Mouse (Mus musculus): ENCODE measurements at regions not wholly inside any gene's neighbourhood (a gene's known extent, or its start where the extent isn't known, plus 50 kb on each side); places are given as distances from the start of the nearest gene placed in this dataset.

DNA sequence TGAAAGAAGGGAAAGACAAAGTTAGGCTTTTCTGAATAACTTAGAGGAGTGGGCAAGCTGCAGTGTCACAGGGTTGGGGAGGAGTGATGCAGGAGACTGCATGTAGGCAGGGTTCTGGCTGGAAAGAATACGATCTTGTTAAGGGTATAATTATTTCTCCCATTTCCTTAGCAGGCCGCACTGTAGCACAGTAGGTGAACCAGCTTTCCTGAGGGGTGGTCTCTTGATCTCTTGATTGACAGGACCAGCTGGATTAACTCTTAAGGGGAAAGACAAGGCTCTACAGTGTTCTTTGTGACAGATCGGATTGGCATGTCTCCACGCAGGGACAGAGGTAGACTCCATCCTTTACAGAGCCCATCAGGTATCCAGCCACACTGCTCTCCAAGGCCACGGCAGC is 54.5 kb upstream of the Meis1 start:
- DNase-seq (ENCODE audit: low spot score in 2 of 2): no peak

DNA sequence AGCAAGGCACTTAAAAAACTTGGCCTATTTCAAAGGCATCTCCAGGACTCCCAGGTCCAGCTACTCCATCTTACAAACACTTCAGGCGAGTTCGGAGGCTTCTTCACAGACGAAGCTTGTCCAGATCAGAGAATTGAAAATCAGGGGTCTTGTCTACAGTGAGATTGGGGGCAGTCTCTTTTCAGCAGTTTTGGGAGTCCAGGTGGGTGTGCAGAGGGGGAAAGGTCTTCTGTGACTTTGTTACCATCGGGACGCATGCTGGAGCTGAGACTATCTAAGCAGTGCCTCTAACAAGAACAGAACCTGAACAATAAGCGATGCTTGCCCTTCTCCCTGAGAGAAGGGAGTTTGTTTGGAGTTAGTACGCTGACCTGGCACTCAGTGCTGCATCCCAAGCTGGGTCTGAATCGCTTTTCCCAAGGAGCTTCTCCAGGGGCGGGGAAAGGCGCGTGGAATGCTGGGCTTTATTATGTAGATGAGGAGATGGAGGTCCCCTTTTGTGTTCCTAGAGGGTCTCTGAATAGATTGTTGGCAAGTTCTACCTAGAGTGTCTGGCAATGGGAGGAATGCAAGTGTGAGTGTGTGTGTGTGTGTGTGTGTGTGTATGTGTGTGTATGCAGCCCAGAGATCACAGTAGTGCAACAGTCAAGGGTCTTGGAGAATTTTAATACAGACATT is 55.2 kb upstream of the Meis1 start:
- no peak for DNase-seq (ENCODE audit: low spot score in 2 of 2)

DNA sequence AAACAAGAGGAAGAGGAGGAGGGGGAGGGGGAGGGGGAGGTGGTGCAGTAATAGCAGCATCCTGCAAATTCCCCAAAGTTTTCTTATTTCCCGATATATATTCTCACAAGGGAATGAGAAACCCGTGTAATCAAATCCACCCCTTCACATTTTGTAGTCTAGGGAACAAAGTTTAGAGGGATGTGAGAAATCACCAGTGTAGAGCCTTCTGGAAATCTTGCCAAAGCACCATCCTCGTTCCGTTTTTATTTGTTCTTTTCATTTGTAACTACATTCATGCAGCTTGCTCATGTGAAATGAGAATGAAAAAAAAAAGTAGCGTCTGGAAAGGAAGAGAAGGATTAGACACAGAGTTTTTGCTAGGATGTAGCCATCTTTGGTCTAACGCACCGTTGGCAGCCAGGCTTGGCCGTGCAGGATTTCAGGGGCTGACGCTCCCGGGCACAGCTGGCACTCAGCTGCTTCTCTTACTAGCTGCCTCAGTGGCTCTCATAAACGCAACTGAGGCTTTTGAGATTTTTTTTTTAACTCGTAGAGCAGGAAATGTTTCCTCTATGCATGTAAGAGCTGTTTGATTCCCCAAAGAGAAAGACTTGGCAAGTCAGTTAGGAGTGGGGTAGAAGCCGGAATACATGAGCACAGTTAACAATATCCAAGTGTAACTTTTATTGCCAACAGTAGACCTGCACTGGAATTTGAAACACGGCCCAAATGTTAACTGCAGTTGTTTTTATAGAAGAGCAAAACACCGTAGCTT is 72.5 kb upstream of the Meis1 start:
- no peak for DNase-seq (ENCODE audit: low spot score in 2 of 2)

DNA sequence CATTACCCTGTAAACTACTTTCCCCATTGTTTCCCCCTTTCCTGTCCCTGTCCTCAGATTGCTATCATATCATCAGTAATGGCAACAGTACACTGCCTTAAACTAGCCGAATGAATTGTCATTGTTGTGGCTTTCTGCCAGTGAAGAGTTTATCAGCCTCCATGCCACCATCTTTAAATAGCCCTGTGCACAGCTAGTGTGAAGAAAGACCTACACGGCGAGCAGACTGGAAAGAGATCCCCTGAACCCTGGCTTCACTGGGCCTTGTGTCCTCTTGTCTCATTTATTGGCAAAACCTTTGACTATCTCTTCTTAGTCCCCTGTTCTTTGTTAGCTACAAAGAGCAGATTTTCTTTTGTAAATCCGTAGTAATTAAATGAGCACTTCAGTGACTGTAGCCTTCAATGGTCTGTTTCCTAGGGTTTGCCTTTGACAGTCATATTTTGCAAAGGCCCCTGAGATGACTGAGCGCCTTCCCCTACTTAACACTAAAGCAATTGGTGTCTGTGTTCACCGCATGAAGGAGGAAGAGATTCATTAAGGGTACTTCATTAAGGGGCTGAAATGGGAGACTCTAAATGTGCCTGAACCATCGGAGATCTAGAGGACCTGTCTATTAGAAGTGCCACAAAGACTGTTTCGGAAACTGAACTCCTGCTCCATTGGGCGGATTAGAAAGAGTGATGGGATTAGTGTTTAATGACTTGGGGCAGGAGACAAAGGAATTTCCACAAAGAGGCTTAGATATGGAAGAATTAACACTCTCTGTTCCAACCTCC is 74.4 kb upstream of the Meis1 start:
- DNase-seq (ENCODE audit: low spot score in 2 of 2): no peak

DNA sequence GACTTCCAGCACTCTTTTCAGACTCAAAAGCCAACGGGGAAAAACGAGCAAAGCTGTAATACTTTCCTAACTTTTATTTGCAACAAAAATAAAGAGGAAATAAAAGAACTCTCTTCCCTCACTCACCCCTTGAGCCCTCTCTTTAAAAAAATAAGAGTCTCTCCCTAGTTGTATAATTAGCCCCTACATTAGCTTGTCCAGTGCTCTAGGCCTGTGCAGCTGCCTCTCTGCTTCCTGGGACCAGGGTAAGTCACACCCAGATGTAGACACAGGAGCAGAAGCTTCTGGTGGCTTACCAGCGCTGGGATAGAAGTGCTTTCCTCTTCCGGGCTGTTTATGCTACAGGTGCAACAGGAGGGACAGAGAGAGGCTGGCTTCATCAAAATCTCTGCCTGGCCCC is 75.0 kb upstream of the Meis1 start:
- DNase-seq (ENCODE audit: low spot score in 2 of 2): no peak

DNA sequence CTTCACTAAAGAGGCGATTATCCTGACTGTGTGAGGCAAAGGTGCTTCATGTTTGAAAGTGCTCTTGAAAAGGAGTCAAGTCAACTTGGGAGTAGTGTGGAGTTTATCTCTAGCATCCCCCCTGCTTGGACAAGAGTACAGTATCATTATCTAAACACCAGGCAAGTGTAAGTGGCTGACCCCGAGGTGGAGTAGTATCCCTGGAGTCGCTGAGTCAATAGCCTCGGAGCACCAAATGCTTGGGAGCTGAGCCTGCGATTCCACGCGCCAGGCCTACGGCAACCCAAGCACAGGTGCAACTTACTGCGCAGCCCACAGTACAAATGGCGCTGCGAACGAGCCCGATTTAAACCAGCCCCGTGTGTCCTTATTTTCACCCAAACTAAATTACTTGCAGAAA is 75.4 kb upstream of the Meis1 start:
- no peak for DNase-seq (ENCODE audit: low spot score in 2 of 2)

DNA sequence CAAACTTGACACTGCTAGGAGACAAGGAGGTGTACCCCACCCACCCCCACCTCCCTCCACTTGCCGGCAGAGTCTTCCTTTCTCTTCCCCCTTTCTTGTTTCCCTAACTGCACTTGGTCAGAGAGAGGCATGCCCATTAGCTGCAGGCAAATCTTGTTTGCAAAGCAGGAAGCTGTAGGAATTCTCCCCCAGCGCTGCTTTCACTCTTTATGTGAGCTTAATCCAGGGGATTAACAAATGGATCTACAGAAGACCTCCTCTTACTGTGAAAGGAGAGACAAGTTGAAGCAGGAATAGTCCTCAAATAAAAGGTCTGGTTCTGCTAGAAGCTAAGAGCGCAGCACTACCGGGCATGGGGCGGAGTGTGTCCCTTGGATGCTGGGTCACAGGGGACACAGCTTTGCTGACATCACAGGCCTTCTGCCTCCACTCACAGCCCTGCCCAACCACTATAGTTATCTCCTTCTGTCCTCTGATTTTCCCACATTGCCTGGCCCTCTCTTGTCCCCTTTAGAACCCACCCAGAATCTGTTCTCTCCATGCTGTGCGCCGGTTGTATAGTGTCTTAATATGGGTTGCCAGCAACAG is 84.3 kb upstream of the Meis1 start:
- DNase-seq (ENCODE audit: low spot score in 2 of 2): no peak

DNA sequence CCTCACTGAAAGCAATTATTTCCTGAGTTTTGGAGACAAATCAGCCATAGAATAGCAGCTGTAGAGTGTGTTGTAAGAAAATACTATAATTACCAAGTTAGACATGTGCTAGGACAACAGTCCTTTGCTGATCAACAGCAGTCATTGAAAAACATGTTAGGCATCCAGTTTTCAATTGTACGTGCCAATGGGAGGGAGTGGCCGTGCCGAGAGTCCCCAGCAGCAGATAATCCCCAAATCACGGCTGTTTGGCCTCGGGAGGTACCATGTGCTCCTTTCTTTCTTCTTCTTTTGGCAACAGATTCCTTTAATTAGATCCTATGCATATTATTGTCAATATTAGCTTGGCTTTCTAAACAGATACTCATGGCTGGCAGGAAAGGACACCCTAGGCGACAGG is 88.4 kb upstream of the Meis1 start:
- DNase-seq (ENCODE audit: low spot score in 2 of 2): no peak

DNA sequence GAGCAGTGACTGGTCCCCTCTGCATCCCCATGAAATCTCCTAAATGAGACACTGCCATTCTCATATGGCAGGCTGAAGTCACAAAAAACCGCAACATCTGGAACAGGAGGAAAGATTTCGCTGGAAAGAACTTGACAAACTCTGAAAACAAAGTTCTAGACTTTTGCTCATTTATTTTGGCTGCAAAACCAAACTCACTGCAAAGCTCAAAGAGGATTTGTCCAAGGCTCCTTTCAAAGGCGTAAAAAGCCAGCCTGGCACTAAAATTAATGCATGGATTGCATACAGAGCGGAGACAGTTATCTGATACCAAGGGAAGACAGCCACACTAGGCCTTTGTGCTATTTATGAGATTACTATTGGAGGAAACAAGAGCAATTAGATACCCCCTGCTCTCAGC is 90.3 kb upstream of the Meis1 start:
- DNase-seq (ENCODE audit: low spot score in 2 of 2): no peak

DNA sequence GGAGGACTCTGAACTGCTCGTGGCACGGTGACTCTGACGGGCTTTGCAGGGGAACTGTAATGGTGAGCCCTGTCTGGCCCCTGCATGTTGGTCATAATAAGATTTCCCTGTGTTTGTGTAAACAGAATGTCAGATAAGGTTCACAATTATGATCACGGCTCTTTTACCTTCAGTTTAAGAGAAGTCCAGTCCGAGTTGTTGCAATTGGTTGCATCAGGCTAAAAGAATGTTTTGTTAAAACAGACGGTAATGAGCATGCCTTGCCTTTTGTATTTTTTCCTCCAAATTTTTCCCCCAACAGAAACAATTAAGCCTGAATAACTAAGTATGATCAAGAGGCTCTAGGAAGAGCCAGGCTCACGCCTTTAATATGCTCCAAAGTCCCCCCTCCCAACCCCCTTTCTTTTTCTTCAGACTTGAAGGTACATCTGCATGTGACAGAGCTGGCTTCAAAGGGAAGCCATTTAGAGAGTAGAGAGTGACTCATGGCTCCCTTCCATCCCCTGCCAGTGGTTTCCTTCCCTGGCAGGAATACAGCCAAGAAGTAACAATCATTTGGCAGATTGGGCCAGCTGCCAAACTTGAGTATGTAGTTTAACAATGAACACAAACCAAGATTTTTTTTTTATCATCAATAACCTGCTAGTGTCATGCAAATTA is 93.3 kb upstream of the Meis1 start:
- DNase-seq (ENCODE audit: low spot score in 2 of 2): no peak

DNA sequence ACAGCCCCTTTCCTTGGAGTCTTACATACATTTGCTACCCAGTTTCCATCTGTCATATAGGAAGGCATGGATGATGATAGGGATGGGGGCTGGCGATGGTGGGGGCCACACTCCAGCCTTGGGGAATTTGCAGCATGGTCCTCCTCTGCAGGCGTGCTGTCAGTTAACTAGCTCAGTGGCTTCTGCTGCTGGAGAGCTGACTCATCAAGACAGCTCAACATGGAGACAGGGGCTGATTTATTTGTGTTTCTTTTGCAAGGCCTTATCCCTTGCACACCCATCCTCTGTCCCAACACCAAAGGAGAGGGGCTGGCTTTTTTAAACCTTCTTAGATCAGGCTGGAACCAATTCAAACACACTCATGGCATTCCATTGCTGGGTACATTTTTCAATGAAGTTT is 98.3 kb upstream of the Meis1 start:
- DNase-seq (ENCODE audit: low spot score in 2 of 2): no peak

DNA sequence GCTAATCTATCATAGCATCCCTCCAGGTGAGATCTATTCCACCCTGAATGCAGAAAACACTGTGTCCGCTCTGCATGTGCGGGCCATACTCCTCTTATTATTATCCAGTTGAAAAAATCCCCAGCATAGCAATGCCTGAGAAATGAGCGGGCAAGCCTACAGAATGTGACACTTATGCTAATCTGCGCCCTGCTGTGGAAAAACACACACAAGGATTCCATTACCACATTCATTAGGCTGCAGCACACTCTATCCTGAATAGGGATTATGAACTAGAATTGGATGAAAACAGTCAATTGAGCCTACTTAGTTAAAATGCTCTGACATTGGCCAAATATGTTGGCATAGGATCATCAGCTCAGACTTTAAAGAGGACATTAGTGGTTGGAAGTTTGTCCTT is 99.5 kb upstream of the Meis1 start:
- DNase-seq (ENCODE audit: low spot score in 2 of 2): no peak

DNA sequence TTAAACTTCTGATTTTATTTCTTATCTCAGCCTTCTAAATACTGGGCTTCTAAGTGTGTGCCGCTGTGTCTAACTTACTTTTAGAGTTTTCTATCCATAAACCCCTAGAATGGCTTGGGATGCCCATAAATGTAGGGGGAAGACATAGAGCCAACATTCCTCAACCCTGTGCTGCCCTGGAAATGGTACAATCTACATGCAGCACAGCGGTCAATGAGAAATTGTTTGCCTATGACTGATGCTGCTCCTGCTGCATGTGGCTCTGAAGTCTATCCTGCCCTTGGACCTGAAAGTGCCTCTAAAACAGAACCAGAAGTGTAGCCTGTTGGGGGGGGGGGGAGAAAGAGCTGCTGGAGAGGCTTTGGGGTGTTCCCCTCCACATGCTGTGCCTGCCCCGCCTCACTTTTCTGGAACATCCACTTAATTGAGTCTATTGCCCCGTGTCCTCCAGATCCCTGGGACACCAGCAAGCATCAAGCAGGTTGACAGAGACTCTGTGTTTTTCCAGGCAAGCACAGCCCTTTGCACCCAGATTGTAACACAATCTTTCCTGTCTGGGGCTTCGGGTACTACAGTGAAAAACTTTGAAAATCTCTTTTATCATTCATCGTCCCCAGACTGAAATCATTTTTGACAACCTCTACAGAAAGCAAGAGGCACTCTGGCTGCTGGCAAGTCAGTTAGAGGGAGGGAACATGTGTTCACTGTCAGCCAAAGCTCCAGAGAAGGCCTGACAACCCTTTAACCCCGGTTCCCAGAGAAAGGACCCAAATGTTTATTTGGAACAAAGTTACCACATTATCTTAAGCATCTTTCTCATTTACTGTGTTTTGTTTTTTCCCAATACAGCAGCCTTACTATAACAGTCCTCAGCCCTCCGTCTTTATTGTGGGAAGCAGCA is 101.4 kb upstream of the Meis1 start:
- DNase-seq (ENCODE audit: low spot score in 2 of 2): no peak

DNA sequence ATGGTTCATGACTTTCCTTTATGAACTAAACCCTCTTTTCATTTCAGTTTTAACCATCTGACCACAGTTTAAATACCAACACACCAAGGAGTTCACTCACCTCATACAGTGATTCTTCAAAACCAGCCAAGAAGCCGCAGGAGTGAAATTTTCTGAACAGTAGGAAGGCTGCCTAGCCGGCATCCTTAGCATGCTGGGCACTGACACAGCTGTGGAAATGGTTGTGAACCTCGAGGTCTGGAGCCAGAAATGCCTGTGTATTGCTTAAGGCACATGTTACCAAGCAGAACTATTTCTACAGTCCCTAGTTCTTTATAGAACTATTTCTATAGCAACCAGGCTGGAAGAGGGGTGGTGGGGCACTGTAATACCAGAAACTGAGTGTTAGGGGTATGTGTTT is 102.1 kb upstream of the Meis1 start:
- no peak for DNase-seq (ENCODE audit: low spot score in 2 of 2)

DNA sequence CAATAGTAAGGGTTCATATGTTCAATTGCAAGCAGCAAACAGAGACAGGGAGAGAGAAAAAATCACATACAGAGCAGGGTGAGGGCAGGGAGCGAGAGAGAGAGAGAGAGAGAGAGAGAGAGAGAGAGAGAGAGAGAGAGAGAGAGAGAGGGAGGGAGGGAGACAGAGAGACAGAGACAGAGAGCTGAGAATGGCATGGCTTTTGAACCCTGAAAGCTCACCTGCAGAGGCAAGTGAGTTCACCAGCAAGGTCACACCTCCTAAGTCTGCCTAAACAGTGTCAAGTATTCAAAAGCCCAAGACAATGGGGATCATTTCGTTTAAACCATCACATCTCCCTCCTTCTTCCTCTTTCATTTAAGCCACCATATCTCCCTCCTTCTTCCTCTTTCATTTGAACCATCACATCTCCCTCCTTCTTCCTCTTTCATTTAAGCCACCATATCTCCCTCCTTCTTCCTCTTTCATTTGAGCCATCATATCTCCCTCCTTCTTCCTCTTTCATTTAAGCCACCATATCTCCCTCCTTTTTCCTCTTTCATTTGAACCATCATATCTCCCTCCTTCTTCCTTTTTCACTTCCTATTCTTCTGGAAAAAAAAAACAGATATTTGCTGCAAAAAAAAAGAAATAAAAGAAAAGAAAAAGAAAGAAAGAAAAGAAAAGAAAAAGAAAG is 116.7 kb upstream of the Meis1 start:
- DNase-seq (ENCODE audit: low spot score in 2 of 2): no peak

DNA sequence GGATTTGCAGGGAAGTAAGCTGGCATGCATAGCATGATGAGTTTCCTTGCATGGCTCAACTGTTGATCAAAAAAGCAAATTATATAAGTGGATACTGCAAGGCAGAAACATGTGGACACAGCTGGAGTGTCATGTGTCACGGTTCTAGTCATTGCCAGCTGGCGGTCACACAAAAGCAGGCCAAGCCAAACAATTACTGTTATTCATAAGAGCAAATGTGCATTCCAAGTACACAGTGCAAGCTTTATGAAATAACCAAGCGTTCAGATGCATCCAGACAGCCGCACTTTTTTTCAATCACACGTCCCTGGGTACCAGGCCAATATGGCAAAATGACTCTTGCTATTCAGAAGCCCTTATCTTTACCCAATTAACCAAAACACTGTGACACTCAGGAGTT is 119.6 kb upstream of the Meis1 start:
- no peak for DNase-seq (ENCODE audit: low spot score in 2 of 2)

DNA sequence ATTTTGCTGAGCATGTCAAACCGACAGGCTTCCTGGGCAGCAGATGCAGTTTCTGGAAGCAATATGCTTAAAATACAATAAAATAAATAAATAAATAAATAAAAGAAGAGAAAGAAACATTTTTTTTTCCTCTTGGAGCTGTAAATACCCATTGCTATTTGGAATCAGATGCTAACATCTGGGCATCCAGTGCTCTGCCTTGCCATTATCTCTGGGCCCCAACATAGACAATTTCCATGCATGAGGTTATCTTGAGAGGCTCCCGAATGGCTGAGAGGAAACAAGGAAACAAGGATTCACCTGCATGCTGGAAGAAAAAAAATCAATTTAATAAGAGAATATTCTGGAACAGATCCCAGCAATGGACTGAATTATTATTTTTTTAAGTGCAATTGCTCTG is 120.0 kb upstream of the Meis1 start:
- DNase-seq (ENCODE audit: low spot score in 2 of 2): no peak

DNA sequence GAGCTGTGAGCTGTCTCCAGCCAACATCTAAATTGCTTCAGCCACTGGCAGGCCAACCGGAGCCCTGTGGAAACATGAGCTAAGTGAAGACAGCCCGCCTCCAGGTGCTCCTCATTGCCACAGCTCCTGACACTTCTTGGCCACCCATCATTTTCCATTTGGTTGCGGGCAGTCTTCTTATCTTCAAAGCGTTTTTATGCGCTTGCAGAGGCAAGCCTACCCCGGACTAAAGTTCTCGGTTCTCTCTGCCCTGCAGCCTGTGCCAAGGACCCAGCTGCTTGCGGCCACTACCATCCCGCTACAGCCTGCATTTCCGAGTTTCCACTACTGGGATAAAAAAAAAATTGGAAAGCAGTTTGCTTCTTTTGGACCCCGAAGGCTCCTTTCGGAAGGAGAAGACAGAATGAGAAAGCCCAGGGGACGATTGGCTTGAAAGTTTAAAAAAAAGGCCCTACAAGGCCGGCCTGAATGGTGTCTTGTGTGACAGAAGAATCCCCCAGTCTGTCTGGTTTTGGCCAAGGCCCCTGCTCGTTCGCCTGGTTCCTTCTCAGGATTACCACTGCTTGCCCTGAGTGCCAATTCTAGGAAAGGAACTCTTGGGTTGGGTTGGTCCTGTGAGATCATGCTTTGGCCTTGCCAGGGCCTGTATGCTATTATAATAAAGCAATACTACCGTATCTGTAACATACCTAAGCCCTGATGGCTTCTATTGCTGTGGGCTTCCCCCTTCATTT is 124.6 kb upstream of the Meis1 start:
- no peak for DNase-seq (ENCODE audit: low spot score in 2 of 2)

DNA sequence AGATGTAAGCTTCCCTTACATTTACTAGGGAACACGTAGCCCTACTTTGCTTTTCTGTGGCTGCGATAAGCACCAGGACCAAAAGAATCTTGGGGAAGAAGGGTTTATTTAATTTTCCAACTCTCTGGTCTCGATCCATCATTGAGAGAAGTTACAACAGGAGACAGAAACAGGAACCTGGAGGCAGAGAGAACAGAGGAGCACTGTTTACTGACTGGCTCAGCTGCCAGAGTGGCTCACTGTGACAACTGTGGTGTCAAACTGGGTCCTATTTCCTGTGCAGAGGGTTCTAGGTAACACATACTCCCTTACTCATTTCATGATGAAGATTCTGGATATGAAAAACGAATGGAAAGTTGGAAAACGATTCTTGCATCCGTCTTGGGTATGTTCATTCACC is 125.7 kb upstream of the Meis1 start:
- no peak for DNase-seq (ENCODE audit: low spot score in 2 of 2)
